Mouse (Mus musculus) neural tube, embryonic 13.5 days (tissue): ENCODE measurements around the gene Ulbp1. TPM values are rescaled to one million over a fixed set of nuclear protein-coding genes. Genes with fewer than 3 reads are reported as not detected.
"Not testable (repeated sequence)": the region's sequence is repeated elsewhere in the genome, so short reads cannot be mapped to it uniquely, and the experiment has no call there.

ENCODE experiments used
- ATAC-seq: fragments of 200-750 bp; cut with Nextera tagmentation; 2 replicates; pipeline ENCODE4 v1.8.0; 2017; ENCODE audit warnings: low read depth, mild to moderate bottlenecking, moderate TSS enrichment, moderate library complexity
- H3K27ac ChIP-seq: fragments of 300-500 bp; sonication (generic); replicated peaks from 2 replicates; pipeline ENCODE4 v1.5.1; 2015; ENCODE audit warnings: moderate library complexity, mild to moderate bottlenecking, inconsistent platforms
- H3K27me3 ChIP-seq: fragments of 300-500 bp; sonication (generic); 2 replicates; pipeline ENCODE4 v1.6.1; 2015; ENCODE audit warnings: mild to moderate bottlenecking, inconsistent platforms
- H3K36me3 ChIP-seq: fragments of 300-500 bp; sonication (generic); 2 replicates; pipeline ENCODE4 v1.6.1; 2015; ENCODE audit warnings: mild to moderate bottlenecking, inconsistent platforms
- H3K4me1 ChIP-seq: fragments of 300-500 bp; sonication (generic); replicated peaks from 2 replicates; pipeline ENCODE4 v1.6.1; 2015; ENCODE audit warnings: inconsistent platforms
- H3K4me2 ChIP-seq: fragments of 300-500 bp; sonication (generic); 2 replicates; pipeline ENCODE4 v1.6.1; 2015; ENCODE audit warnings: inconsistent platforms, mild to moderate bottlenecking, moderate library complexity
- H3K4me3 ChIP-seq: fragments of 300-500 bp; sonication (generic); 2 replicates; pipeline ENCODE4 v1.5.1; 2015; ENCODE audit warnings: mild to moderate bottlenecking, inconsistent platforms
- H3K9ac ChIP-seq: fragments of 300-500 bp; sonication (generic); 2 replicates; pipeline ENCODE4 v1.6.1; 2015; ENCODE audit warnings: moderate library complexity, mild to moderate bottlenecking, inconsistent platforms
- H3K9me3 ChIP-seq: fragments of 300-500 bp; sonication (generic); 2 replicates; pipeline ENCODE4 v1.6.1; 2016; ENCODE audit warnings: inconsistent platforms
- WGBS: fragments of 180-500 bp; shearing (Covaris S2); methylation state at CpG from one replicate; pipeline ENCODE4 v1.1.7; 2015; 5-methylcytosine and 5-hydroxymethylcytosine counted together
- polyA plus RNA-seq: library from polyadenylated mRNA; unstranded; fragments of >200 nt; fragmentation: Nextera tagmentation; extraction: Ambion mirVana; gene quantifications from 2 replicates; pipeline ENCODE4 v1.2.1, GENCODE M21; 2015

Ulbp1 gene
- polyA plus RNA-seq = 0.71 and 1.2 TPM in 2 replicates

GRCm38 (mm10) chr10:7473197-7473889 is at the start of gene Ulbp1:
Gene Ulbp1 (minus strand): TSS chr10:7473638.
- no peaks in the 10 kb centered on the region for H3K4me1 ChIP-seq
- no peak within 1 kb of the TSS for H3K9ac ChIP-seq
- no peaks in the 10 kb centered on the region for H3K27me3 ChIP-seq
- no peaks in the 10 kb centered on the region for H3K36me3 ChIP-seq
- no peak within 1 kb of the TSS for H3K4me2 ChIP-seq
- no peak within 1 kb of the TSS for H3K4me3 ChIP-seq
- no peak within 1 kb of the TSS for H3K27ac ChIP-seq
- ATAC-seq = no peak
- 74% methylated on average over 13 of the region's 13 CpGs for WGBS
- H3K9me3 ChIP-seq = no peaks in the 10 kb centered on the region

GRCm38 (mm10) chr10:7498180-7498579 is 24.7 kb upstream of the Ulbp1 start:
- not testable (repeated sequence) for H3K27ac ChIP-seq

GRCm38 (mm10) chr10:7492384-7492783 is 18.9 kb upstream of the Ulbp1 start:
- H3K27ac ChIP-seq, H3K9me3 ChIP-seq, H3K36me3 ChIP-seq, ATAC-seq, H3K9ac ChIP-seq, H3K4me3 ChIP-seq, H3K27me3 ChIP-seq, H3K4me1 ChIP-seq: not testable (repeated sequence)
- 10% methylated on average over 10 of the region's 10 CpGs for WGBS
- H3K4me2 ChIP-seq = peak overlapping the region; percentile 24; the same call in 1 of the 2 replicates

More at GRCm38 (mm10) chr10:7498180-7498579, 24.7 kb upstream of the Ulbp1 start:
- not testable (repeated sequence) for H3K36me3 ChIP-seq, ATAC-seq, H3K27me3 ChIP-seq, H3K4me2 ChIP-seq, H3K9me3 ChIP-seq, H3K4me3 ChIP-seq, H3K9ac ChIP-seq, H3K4me1 ChIP-seq
- WGBS = 56% methylated on average over 1 of the region's 1 CpGs

- Histone ChIP-seq H3K4me2 (no peak overlapping the region), H3K36me3 (no peaks in the 10 kb centered on the region), H3K9me3 (no peaks in the 10 kb centered on the region), H3K27me3 (no peaks in the 10 kb centered on the region), H3K9ac (no peak overlapping the region), H3K27ac (no peak overlapping the region), H3K4me1 (no peaks in the 10 kb centered on the region), H3K4me3 (no peak overlapping the region)
- ATAC-seq = no peak
- WGBS = 65% methylated on average over 4 of the region's 4 CpGs
These were observed 10.2 kb upstream of the Ulbp1 start for GRCm38 (mm10) chr10:7483650-7484049.

- WGBS = 90% methylated on average over 7 of the region's 13 CpGs
- not testable (repeated sequence) for H3K9me3 ChIP-seq, ATAC-seq, H3K4me1 ChIP-seq, H3K27me3 ChIP-seq, H3K4me2 ChIP-seq, H3K9ac ChIP-seq, H3K27ac ChIP-seq, H3K4me3 ChIP-seq, H3K36me3 ChIP-seq
These were observed 787 bp upstream of the Ulbp1 start for GRCm38 (mm10) chr10:7474225-7474624.

- no peak overlapping the region for H3K4me3 ChIP-seq
- H3K27me3 ChIP-seq = no peaks in the 10 kb centered on the region
- no peak overlapping the region for H3K9ac ChIP-seq
- H3K4me2 ChIP-seq = no peak overlapping the region
- H3K4me1 ChIP-seq = no peaks in the 10 kb centered on the region
- WGBS = 83% methylated on average over 3 of the region's 3 CpGs
- no peaks in the 10 kb centered on the region for H3K9me3 ChIP-seq
- no peaks in the 10 kb centered on the region for H3K36me3 ChIP-seq
- no peak overlapping the region for H3K27ac ChIP-seq
- no peak for ATAC-seq
These were observed 1.8 kb downstream of the Ulbp1 start for GRCm38 (mm10) chr10:7471664-7472063.

- H3K27ac ChIP-seq = no peak overlapping the region
- H3K9me3 ChIP-seq = no peaks in the 10 kb centered on the region
- no peaks in the 10 kb centered on the region for H3K4me1 ChIP-seq
- H3K9ac ChIP-seq = no peak overlapping the region
- H3K4me3 ChIP-seq = 0 out of 2 replicates have a peak overlapping the region, but pooled peaks have one; percentile 10
- 13% methylated on average over 7 of the region's 7 CpGs for WGBS
- no peaks in the 10 kb centered on the region for H3K36me3 ChIP-seq
- peak overlapping the region; percentile 43 for H3K4me2 ChIP-seq
- H3K27me3 ChIP-seq = no peaks in the 10 kb centered on the region
- no peak for ATAC-seq
These were observed 3.0 kb downstream of the Ulbp1 start for GRCm38 (mm10) chr10:7470457-7470856.

GRCm38 (mm10) chr10:7469716-7470414 is 3.6 kb downstream of the Ulbp1 start:
- H3K9me3 ChIP-seq, H3K27me3 ChIP-seq, H3K4me1 ChIP-seq, H3K27ac ChIP-seq, H3K36me3 ChIP-seq, H3K9ac ChIP-seq: not testable (repeated sequence)
- H3K4me3 ChIP-seq = 0 out of 2 replicates have a peak overlapping the region, but pooled peaks have one; percentile 10
- 0% methylated on average over 7 of the region's 7 CpGs for WGBS
- 0 out of 2 replicates have a peak, but pooled peaks have one; percentile 15 for ATAC-seq
- peak overlapping the region; percentile 43 for H3K4me2 ChIP-seq

GRCm38 (mm10) chr10:7462006-7462405 is 11.4 kb downstream of the Ulbp1 start:
- Histone ChIP-seq H3K27me3 (no peaks in the 10 kb centered on the region), H3K9me3 (0 out of 2 replicates have a peak, but pooled peaks cover 7% of the 10 kb centered on the region), H3K36me3 (no peaks in the 10 kb centered on the region), H3K4me1 (no peaks in the 10 kb centered on the region), H3K4me2 (no peak overlapping the region), H3K27ac (no peak overlapping the region), H3K4me3 (no peak overlapping the region), H3K9ac (no peak overlapping the region)
- ATAC-seq = no peak
- WGBS = 53% methylated on average over 3 of the region's 3 CpGs

GRCm38 (mm10) chr10:7438928-7439327 is 34.5 kb downstream of the Ulbp1 start:
- H3K9me3 ChIP-seq = no peaks in the 10 kb centered on the region
- H3K36me3 ChIP-seq = no peaks in the 10 kb centered on the region
- H3K27ac ChIP-seq = no peak overlapping the region
- no peaks in the 10 kb centered on the region for H3K4me1 ChIP-seq
- H3K27me3 ChIP-seq = no peaks in the 10 kb centered on the region
- WGBS = 81% methylated on average over 2 of the region's 2 CpGs
- no peak overlapping the region for H3K4me3 ChIP-seq
- ATAC-seq = no peak
- H3K4me2 ChIP-seq = no peak overlapping the region
- H3K9ac ChIP-seq = no peak overlapping the region

- Histone ChIP-seq H3K27me3 (peaks cover 49% of the 10 kb centered on the region), H3K4me2 (peak overlapping the region; percentile 100), H3K27ac (no peak overlapping the region), H3K9me3 (no peaks in the 10 kb centered on the region), H3K4me3 (peak overlapping the region; percentile 63), H3K9ac (peak overlapping the region; percentile 55), H3K4me1 (peaks cover 28% of the 10 kb centered on the region), H3K36me3 (no peaks in the 10 kb centered on the region)
- 0 out of 2 replicates have a peak, but pooled peaks have one; percentile 20 for ATAC-seq
- WGBS = 9% methylated on average over 55 of the region's 55 CpGs
These were observed 80.0 kb downstream of the Ulbp1 start for GRCm38 (mm10) chr10:7393143-7394035.
